Mouse (Mus musculus) MEL-GATA-1-ER (cell line): ENCODE measurements around the gene Cbr2.
"Not testable (repeated sequence)": the region's sequence is repeated elsewhere in the genome, so short reads cannot be mapped to it uniquely, and the experiment has no call there.

Experiments used
- DNase-seq: peaks from one replicate; pipeline ENCODE4 v3.0.0-alpha.2; 2012; ENCODE audit warnings: low read depth; ENCODE audit errors: extremely low read depth

Gene Cbr2

DNA sequence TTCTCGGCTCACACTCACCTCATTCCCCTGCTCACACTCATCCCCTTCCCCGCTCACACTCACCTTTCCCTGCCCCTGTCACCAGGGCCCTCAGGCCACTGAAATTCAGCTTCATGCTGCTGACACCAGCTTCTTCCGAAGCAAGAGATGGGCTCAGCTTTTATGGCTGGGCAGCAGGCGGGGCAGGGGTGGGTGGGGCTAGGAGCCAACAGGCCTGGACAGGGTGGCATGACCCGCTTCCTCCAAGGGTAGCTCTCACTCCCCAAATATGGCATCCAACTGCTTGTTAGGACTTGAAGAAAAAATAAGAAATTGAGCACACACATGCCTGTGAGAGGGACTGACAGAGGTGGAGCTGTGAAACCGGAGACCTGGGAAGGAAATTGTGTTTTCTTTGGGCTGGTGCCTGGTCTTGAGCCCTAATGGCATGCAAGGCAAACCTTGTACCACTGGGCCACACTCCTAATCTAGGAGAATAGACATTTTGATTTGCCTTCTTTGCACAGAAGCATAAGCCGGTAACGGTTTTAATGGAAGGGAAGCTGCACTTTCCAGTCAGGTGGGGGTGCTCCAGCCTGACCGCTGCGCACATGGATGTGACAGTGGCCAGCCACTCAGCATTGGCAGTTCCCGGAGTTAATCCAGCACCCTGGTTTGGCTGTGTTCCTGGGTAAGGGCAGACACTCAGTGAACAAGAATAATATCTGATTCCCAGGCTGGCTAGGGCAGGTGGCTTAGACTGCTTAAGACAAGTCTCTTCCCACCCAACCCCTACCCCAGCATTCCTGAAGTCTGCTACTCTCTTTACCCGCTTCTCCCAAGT lies at the start of gene Cbr2:
Cbr2 (minus strand) TSS at position 257 of the 823 bp plus-strand sequence.
- no peak for DNase-seq

GRCm38 (mm10) chr11:120781361-120781760 lies 49.4 kb upstream of the Cbr2 start:
- DNase-seq = not testable (repeated sequence)

DNA sequence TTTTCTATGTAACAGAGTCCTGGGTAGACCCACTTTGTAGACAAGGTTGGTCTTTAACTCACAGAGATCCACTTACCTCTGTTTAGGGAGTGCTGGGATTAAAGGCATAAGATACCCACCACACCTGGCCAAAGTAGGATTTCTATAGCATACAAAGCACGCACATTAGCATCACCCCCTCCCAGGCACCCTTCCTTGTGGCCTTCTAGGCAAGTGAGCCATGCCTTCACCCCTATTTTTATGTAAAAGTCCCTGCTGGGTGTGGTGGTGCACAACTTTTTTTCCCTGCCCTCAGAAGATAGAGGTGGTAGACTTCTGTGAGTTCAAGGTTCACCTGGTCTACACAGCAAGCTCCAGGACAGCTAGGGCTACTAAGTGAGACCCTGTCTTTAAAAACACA lies 48.0 kb upstream of the Cbr2 start:
- no peak for DNase-seq

DNA sequence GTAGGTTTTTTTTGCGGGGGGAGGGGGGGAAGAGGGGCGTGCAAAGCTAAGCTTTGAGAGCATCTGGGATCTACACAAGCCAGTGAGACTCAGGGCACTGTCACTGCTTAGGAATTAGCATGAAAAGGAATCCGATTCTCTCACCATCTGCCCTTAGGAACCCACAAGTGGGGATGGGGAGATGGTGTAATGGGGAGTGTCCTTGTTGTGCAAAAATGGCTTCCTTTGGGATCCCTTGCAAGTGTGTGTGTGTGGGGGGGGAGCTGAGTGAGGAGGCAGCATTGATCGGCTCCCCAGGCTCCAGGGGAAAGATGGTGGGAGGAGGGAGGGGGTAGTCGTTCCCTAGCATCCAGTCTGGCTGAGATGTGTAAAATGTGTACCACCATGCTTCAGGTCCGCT lies 45.2 kb upstream of the Cbr2 start:
- no peak for DNase-seq

DNA sequence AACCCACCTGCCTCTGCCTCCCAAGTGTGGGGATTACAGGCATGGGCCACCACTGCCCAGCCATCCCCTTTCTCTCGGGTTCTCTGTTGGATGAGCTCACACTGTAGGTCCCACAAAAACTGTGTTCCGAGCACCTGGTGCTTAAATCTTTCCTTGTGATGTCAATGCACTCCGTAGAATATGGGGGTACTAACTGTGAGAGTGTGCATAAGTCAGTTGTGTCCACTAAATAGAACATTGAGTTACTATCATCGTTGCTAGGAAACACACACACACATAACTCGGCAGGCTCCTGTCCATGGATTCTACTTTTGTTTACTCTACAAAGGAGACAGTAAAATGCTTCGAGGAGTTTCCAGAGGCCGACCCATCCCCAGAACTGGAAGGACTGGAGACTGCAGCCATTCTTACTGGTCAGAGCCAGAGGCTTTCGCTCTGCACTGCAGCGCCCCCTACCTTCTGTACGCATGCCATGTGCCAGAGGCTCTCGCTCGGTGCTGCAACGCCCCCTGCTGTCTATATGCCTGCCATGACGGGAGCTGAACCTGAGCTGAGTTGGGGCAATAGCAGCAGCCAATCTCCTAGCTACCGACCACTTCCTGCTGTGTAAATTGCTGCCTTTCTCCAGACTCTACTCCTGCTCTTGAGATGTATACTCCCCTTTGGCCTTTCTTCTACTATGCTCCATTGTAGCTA lies 44.0 kb upstream of the Cbr2 start:
- DNase-seq = peak; percentile 74

- DNase-seq = no peak
Observed at GRCm38 (mm10) chr11:120773463-120774190, 41.7 kb upstream of the Cbr2 start.

- DNase-seq = no peak
Observed at GRCm38 (mm10) chr11:120772749-120773148, 40.8 kb upstream of the Cbr2 start.

DNA sequence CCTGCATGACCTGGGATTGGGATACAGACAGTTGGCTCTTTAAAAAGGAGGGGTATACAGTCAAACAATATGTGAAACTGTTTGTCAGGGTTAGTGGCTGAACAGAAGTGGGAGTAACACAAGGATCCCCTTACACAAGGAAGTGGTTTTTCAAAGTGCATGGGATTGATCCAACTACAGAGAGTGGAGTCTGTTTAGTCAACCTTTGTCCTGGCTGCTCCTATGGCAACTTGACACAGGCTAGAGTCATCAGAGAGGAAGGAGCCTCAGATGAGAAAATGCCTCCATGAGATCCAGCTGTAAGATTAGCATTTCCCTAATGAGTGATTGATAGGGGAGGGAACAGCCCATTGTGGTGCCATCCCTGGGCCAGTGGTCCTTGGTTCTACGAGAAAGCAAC lies 36.3 kb upstream of the Cbr2 start:
- no peak for DNase-seq

DNA sequence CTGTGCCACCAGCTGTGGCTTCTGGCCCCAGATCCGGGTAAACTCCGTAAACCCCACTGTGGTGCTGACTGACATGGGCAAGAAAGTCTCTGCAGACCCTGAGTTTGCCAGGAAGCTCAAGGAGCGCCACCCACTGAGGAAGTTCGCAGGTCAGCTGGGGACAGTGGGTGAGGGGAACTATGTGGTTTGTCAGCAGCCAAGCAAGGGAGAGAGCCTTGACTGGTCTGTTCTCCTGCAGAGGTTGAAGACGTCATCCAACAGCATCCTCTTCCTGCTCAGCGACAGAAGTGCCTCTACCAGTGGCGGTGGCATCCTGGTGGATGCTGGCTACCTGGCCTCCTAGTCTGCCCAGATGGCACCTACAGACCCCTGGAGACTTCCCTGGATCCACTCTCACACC lies 35.1 kb upstream of the Cbr2 start:
- DNase-seq = not testable (repeated sequence)

GRCm38 (mm10) chr11:120763121-120763999 lies 31.4 kb upstream of the Cbr2 start:
- not testable (repeated sequence) for DNase-seq

DNA sequence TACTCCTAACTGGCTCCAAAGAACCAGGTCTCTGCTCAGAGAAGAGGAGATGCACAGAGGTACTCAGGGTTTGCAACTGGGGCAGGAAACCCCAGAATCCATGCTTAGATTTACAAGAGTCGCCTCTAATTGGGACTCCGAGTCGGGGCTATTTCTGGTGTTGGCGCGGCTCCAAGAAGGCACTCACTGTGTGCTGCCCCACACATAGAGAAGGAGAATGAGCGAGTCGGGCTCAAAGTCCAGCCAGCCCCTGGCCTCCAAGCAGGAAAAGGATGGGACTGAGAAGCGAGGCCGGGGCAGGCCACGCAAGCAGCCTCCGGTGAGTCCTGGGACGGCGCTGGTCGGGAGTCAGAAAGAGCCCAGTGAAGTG lies 30.7 kb upstream of the Cbr2 start, which contains the start of gene Hmga1b:
Hmga1b (plus strand) TSS at position 123 of the 370 bp plus-strand sequence.
- not testable (repeated sequence) for DNase-seq

DNA sequence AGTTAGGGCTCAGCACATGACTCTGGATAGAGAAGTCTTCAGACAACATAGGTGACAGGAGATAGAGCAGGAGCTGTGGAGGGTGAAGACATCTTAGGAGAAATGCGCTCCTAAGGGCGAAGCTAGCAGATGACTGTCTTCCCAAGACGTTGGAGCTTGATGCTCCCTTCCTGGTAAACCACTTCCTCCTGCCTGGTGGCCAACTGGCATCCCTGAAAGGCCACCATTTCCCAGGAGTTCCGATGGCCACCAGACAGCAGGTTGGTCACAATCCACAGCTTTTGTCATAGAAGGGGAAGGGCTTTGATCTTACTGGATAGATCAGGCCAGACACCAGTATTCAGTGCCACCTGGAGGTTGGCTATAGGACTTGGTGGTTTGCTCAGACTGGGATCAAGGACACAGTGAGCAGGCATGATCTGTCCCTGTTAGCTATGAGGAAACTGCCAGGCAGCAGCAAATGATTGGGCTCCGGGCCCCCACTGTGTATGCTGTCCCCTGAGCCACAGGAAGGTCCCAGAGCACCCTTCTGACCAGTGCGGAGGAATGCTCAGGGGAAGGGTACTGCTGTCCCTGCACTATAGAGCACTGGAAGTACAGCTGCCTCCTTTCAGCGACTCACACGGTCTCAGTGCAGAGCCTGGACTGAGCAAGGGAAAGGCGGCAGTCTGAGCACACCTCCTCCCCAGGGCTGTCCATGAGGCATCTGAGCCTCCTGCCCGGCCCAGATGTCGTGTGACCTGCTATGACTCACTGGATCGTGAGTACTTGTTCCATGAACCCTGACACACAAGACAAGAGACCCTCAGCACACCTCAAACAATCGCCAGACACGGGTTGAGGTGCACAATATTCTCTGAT lies 30.1 kb upstream of the Cbr2 start:
- DNase-seq = no peak

DNA sequence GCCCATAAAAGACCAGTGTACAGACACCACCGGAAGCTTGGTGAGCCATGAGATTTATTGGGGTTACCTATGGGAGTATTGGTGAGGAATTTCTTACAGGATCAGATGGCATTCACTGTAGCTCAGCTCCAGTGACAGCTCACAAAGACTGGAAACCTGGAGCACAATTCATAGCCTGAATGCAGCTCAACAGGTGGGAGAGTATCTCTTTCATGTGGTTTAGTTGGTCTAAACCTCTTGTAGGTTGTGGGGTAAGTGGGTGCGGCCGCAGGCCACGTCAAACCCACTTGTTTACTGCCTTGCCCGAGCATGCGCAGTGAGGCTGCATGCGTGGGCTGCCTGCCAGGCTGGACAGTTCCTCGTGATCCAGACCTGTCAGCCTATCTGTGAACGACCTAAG lies 28.3 kb upstream of the Cbr2 start:
- no peak for DNase-seq

- DNase-seq = no peak
Observed at GRCm38 (mm10) chr11:120751606-120752005, 19.7 kb upstream of the Cbr2 start.

DNA sequence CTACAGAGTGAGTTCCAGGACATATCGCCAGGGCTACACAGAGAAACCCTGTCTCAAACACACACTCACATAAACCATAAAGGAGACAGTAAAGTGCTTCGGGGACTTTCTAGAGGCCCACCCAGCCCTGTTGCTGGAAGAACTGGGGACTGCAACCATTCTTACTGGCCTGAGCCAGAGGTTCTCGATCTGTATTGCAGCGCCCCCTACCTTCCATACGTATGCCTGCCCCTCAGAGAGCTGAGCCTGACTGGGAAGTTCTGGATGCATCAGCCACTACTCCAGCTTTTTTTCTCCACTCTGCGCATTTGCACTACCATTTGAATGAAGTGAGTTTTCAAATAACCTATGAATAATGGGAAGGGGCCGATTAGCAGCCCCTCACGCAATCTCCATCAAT lies 17.5 kb upstream of the Cbr2 start:
- no peak for DNase-seq

GRCm38 (mm10) chr11:120747974-120748373 lies 16.1 kb upstream of the Cbr2 start:
- DNase-seq = no peak

DNA sequence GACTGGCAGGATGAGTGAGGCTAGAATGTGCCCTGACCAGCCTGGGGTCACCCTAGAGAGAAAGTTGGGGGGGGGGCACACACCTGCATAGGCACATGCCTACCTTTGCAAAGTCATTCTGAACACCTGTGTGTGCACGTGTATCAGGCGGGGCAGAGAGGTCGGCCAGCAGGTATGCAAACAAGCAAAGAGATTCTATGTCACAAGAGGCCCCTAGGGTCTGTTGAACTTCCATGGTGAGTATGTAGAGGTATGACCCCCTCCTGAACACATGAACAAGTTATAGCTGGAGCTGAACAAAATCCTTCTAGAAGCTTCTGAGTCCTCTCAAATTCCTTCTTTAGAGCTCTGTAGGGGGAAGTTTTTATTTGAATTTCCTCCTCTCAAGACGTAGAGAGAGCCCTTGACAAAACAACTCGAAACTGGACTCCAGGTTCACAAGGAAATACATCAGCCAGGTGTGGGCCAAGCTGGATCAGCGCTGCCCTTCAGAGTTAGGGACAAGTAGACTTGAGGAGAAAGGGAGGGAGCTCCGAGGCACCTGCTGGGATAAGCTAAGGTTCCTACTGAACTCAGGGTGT lies 12.3 kb upstream of the Cbr2 start:
- DNase-seq = no peak

- DNase-seq = no peak
Observed at GRCm38 (mm10) chr11:120740981-120741380, 9.1 kb upstream of the Cbr2 start.

- DNase-seq = no peak
Observed at GRCm38 (mm10) chr11:120736424-120736823, 4.5 kb upstream of the Cbr2 start.

DNA sequence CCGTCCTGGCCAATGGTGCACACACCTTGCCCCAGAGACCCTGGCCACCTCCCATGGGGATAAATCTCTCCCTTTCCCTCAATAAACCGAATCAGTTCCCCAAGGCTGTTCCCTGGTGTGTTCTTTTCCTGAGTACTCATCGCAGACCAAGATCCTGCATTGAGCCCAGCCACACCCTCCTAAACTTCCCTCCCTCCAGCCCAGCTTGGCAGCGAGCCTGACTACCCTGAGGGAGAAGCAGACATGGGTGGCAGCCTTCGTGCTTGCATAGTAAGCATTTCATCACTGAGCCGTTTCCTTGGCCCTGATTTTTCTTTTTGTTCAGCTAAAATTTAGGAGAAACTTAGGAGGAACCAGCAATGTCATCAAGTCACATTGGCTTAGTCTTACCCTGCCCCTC lies 1.6 kb upstream of the Cbr2 start:
- no peak for DNase-seq
